Mouse (Mus musculus): Measurements from ENCODE around the gene Gm4894.

The Gm4894 gene

DNA sequence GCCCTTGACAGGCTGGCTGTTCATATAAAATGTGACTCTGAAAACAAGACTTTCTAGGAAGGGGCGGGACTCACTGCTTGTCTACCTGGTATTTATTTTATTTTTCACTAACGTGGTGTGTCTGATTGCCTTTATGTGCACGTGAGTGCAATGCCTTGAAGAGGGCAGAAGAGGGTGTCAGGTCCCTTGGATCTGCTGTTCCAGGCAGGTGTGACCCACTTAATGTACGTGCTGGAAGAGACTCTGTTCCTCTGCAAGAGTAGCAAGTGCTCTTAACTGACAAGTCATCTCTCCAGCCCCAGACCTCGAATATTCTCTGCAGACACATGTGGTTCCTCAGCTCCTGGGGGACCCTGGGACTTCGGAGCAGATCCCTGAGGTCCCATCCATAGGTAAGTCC is at the start of gene Gm4894:
TSS of gene Gm4894 (plus strand) at position 301 of the 400 bp plus-strand sequence.
- no peak for DNase-seq (ENCODE audit: low spot score in 2 of 2)

DNA sequence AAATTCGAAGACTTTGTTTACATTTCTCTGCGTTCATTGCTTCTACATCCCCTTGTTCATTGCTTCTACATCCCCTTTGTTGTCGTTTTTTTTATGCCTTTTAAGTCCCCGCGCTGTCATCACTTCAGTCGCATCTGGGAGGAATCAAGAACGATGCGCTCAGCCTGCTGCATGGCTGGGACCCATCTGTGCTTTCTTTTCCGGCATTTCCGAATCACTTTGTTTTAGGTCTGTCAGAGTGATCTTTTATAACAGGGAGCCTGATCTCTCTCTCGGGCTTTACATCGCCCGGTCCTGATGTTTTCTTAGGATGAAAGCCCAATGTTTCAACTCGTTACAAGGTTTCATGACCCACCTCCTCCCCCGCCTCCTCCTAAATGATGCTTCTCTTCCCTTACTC is 44.0 kb upstream of the Gm4894 start:
- no peak for DNase-seq (ENCODE audit: low spot score in 2 of 2)

GRCm38 (mm10) chr9:49211493-49211892 is 38.8 kb upstream of the Gm4894 start:
- no peak for DNase-seq (ENCODE audit: low spot score in 2 of 2)

GRCm38 (mm10) chr9:49214734-49215133 is 35.6 kb upstream of the Gm4894 start:
- DNase-seq (ENCODE audit: low spot score in 2 of 2) = no peak

DNA sequence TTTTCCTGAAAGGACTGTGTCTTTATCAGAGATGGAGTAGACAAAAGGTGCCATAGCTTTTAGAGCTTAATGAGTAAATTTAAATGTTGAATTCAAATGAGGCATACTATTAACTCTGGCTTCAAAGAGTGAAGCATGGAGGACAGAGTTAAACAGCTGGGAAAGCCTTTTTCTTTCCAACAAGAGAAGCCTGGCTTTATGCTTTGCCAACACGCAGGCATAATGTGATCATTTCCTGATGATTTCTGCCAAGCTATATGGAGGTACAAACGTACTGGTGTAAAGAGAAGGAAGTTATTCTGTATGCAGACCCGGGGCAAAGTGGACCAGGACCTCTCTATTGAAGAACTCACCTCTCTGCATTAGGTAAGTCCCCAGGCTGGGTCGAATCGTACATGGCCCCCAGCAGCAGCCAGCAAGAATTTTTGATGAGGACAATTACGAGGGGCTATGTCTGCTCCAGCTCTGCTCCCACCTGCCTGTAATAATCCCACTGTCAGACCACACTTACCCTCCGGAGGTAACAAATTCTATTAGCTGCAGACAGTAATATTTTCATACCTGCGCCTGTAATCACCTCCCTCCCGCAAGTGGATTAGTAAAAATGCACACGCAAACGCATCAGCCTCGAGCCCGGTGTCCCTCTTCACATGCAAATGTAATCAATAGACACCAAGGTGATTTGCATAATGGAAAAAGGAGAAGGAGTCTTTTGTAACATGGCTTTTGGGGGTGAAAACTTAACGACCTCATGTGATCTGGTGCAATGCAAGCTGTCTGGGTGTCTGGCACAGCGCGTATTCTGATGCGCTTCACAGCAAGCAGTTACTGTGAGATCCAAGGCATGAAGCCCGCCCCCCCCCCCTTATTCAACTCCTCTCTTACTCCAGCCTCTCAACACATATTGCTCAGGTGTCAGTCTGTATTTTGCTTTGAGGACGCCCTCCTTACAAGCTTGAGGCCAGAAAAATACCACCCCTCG is 32.4 kb upstream of the Gm4894 start:
- no peak for DNase-seq (ENCODE audit: low spot score in 2 of 2)

- no peak for DNase-seq (ENCODE audit: low spot score in 2 of 2)
Measured at GRCm38 (mm10) chr9:49224488-49224887, 25.8 kb upstream of the Gm4894 start.

DNA sequence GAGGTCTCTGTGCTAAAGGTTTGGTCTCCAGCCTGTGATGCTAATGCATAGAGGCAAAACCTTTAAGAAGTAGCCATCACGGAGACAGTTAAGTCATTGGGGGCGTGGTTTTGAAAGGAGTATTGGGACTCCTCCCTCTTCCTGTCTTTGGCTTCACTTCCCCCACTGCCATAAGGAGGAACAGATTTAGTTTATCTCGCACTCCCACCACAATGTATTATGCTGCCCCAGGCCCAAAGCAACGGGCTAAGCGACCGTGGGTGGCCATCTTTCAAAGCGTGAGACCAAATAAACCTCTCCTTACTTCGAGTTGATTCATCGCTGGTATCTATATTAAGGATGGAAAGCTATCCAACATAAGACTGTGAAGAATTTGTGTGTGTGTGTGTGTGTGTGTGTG is 22.9 kb upstream of the Gm4894 start:
- peak in 1 of 2 experiments; percentile 48 for DNase-seq (ENCODE audit: low spot score in 2 of 2)

- DNase-seq (ENCODE audit: low spot score in 2 of 2) = peak; percentile 30 to 40
Measured at GRCm38 (mm10) chr9:49229054-49229453, 21.3 kb upstream of the Gm4894 start.

DNA sequence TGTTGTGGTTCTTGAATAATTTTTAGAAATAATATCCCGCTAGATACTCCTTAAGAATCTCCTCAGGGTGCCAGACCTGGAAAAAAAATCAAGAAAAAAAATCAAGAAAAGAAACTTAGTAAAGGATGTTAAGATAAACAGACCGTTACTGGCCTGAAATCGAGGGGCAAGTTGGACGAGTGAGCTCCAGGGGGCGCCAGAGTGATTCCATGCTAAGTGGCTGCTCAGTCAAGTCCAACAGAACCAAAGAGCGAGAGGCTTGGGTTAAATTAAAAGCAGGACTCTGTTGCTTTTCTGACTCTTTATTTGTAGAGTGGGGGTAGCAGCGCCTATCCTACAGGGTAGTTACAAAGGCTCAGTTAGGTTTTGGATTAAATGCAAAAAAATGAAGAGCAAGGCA is 3.5 kb upstream of the Gm4894 start:
- DNase-seq (ENCODE audit: low spot score in 2 of 2) = peak; percentile 11 to 70

GRCm38 (mm10) chr9:49268949-49269348 is 18.6 kb downstream of the Gm4894 start:
- no peak for DNase-seq (ENCODE audit: low spot score in 2 of 2)

DNA sequence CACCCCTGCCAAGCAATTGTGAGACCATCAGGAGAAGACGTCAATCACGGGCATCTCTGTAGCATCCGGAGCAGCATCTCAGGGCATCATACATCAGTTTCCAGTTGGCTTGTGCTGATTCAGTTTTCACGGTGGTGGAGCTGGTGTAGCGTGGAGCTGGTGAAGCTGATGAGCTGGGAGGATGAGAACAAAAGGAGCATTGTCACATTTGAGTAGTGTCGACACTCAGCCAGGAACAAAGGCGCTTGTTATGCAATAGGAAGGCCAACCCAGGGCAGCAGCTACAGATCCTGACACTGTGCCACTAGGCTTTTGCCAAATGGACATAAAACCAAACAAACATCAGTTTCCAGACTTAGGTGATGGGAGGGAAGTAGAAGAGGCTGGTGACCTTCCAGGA is 23.2 kb downstream of the Gm4894 start:
- DNase-seq (ENCODE audit: low spot score in 2 of 2) = peak; percentile 22 to 40

- DNase-seq (ENCODE audit: low spot score in 2 of 2) = no peak
Measured at GRCm38 (mm10) chr9:49275976-49276375, 25.6 kb downstream of the Gm4894 start.

DNA sequence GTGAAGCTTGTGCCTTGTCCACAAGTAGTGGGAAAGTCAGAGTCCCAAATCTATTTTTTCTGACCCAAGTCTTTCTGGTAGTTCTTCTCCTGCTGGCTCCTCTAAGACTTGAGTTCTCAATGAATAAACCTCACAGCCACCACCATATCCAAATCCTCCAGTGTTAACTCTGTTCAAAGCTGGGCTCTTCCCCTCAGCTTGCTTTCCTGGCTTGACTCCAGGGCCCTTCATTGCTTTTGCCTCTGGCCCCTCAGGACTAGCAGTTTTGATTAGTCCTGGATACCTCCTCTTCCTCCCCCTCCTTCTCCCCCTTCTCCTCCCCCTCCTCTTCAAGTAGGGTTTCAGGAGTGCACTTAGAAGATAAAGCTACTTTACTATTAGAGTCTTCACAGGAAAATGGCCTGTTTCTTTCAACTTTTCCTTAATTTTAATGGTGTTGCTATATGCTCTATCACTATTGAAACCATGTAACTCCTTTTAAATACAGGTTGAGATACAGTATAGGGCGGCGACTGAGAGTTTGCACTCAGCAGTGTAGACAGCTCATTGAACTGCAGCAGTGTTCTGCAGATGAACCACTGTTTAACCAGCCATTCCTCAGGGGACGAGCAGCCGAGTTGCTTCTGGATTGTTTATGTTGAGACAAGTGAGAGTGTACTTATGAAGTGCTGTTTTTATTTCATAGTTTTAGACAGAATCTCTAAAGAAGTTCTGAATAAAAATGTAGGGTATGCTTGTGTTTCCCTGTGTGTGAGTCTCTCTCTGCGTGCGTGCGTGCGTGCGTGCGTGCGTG is 26.4 kb downstream of the Gm4894 start:
- DNase-seq (ENCODE audit: low spot score in 2 of 2) = no peak

GRCm38 (mm10) chr9:49295101-49295500 is 44.8 kb downstream of the Gm4894 start:
- no peak for DNase-seq (ENCODE audit: low spot score in 2 of 2)

- peak; percentile 3 to 8 for DNase-seq (ENCODE audit: low spot score in 2 of 2)
Measured at GRCm38 (mm10) chr9:49307576-49307975, 57.2 kb downstream of the Gm4894 start.

DNA sequence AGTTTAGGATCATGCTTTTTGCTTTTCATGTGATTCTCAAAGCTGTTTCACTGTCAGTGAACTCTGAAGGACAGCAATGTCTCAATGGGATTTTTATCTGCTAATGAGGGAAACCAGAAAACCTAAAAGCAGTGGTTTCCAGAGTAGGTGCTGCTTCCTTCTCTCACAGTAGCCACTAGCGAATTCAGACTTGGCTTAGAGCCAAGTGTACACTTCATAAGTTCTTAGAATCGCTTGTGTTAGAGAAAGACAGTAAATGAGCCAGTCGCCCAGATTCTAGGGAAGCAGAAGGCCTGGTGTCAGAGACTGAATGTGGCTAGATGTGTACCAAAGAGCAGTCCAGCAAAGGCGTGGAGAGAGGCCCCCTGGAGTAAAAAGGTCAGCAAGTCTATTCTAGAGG is 60.5 kb downstream of the Gm4894 start:
- DNase-seq (ENCODE audit: low spot score in 2 of 2) = no peak

DNA sequence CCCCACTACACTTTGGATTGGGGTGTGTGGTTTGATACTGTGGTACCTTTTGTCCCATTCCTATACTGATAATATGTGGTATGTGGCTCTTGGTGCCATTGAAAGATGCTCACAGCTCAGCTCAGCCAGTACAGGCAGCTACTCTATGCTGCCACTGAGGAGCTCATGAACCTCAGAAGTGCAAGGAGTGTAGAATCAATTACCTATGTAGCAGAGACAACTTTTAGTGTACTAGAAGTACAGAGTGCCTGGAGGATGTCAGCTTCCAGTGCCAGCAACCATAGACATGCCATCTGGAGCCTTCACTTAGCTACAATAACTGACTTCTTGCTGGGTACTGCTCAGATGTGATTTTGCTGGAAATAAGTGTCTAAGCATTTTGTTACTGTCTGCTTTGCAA is 68.3 kb downstream of the Gm4894 start:
- no peak for DNase-seq (ENCODE audit: low spot score in 2 of 2)
